Mouse (Mus musculus): Measurements from ENCODE around the gene Scg2. TPM values are rescaled to one million over a fixed set of nuclear protein-coding genes. Genes with fewer than 3 reads are reported as not detected.

Scg2 gene
- total RNA-seq (2014; fragmentation: Nextera tagmentation) (not detected in 2 replicates), total RNA-seq (2017) (not detected in 2 replicates)

DNA sequence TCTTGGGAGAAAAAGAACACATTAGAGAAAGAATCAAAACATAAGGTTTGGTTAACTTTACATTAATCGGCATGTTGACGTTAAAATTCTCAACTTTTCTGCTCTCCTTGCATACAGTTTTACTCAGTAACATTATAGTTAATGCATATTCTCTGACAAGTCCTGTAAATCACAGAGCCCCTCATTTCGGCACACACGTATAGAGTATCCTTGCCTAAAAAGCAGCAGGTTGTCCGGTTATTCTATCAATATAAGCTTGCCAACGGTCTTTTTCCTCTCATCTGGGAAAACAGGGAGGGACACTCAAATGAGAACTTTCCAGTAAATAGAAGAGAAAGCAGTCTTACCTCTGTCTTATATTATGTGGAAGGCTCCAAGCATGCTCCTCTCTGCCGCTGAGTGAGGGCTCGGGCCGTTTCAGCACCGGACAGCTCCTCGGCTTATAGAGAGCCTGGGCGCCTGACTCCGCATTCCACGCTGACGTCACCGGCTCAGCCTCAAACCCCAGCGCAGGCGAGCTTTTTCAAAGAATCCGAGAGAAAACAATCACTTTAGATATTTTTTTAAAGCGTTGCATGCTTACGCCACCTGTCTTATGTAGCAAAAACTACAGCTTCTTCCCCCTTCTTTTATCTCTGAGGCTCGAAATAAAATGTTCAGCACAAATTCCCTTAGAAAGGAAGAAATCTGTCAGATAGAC lies at the start of gene Scg2:
Scg2 (minus strand) TSS at position 512 of the 700 bp plus-strand sequence.
- ATAC-seq (replicated peaks; ENCODE audit: low FRiP score, low TSS enrichment, poor library complexity, severe bottlenecking) = peak; percentile 94

DNA sequence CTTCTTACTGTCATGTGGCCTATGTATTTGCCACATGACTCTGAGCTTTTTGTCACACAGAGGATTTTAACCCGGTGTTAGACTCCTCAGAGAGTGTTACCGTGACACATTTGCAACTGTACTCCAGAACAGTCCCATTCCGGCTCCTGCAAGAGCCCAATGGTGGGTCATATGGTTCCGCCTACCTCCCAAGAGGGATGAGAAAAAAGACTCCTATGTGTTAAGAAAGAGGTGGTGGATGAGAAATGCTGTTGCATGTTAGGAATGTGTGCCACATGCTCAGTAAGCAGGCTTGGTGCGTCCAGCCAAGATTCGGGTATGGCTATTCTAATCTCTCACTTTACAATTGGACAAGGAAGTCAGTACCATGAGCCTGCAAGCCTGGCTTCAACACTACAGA lies 45.6 kb upstream of the Scg2 start:
- no peak for ATAC-seq (replicated peaks; ENCODE audit: low FRiP score, low TSS enrichment, poor library complexity, severe bottlenecking)

DNA sequence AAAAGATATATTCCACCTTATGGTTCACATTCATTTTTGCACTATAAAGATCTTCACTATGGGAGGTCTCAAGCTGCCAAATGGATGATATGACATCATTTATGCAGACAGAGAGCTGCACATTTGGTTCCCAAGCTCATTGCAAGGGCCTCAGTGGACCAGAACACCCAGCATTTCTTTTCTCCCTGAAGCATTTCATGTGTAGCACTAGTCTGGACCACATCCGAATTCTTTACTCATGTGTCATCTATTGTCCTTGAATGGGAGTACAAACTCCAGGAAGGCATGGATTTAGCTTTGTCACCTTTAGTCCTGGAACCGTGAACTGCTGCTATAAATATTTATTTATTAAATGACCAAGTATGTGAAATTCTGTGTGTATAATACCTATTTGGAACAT lies 30.9 kb upstream of the Scg2 start:
- ATAC-seq (replicated peaks; ENCODE audit: low FRiP score, low TSS enrichment, poor library complexity, severe bottlenecking) = no peak

DNA sequence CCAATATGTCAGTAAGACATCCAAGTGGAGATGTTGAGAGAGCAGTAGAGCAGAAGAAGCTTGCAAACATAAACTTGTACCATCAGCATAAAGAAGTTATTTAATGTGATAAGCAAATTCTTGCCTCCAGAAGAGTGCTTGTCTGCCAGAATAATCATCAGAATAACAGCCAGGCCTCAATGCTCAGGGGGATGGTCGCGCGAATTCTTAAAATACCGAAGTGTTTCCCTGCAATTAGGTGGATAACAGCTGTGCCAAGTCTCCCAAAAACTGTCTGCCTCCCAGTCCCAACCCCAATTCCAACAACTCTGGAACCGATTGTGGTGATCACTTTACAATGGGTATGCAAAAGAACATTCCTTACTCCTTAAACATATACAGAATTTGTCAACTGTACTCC lies 30.0 kb upstream of the Scg2 start:
- no peak for ATAC-seq (replicated peaks; ENCODE audit: low FRiP score, low TSS enrichment, poor library complexity, severe bottlenecking)

- no peak for ATAC-seq (replicated peaks; ENCODE audit: low FRiP score, low TSS enrichment, poor library complexity, severe bottlenecking)
Measured at GRCm38 (mm10) chr1:79466585-79466984, 26.7 kb upstream of the Scg2 start.

DNA sequence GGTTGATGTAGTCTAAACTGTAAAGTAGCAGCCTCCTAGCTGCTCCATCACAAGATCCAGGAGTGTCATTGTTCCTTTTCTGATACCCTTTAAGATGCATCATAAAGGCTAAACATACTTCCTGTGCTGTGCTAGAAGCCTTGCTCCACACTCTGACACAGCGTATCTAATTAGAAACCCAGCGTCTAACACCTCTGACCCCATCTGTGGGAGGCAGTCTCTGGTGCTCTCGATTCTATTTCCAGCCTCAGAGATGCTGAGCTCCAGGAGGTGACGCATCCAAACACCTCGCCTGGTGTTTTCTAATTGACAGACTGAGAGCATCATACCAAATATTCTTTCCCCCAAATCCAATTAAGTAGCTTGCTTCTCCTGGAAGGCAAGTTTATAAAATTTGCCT lies 18.6 kb upstream of the Scg2 start:
- ATAC-seq (replicated peaks; ENCODE audit: low FRiP score, low TSS enrichment, poor library complexity, severe bottlenecking) = no peak

GRCm38 (mm10) chr1:79454164-79454563 lies 14.2 kb upstream of the Scg2 start:
- no peak for ATAC-seq (replicated peaks; ENCODE audit: low FRiP score, low TSS enrichment, poor library complexity, severe bottlenecking)

- no peak for ATAC-seq (replicated peaks; ENCODE audit: low FRiP score, low TSS enrichment, poor library complexity, severe bottlenecking)
Measured at GRCm38 (mm10) chr1:79452339-79452738, 12.4 kb upstream of the Scg2 start.

DNA sequence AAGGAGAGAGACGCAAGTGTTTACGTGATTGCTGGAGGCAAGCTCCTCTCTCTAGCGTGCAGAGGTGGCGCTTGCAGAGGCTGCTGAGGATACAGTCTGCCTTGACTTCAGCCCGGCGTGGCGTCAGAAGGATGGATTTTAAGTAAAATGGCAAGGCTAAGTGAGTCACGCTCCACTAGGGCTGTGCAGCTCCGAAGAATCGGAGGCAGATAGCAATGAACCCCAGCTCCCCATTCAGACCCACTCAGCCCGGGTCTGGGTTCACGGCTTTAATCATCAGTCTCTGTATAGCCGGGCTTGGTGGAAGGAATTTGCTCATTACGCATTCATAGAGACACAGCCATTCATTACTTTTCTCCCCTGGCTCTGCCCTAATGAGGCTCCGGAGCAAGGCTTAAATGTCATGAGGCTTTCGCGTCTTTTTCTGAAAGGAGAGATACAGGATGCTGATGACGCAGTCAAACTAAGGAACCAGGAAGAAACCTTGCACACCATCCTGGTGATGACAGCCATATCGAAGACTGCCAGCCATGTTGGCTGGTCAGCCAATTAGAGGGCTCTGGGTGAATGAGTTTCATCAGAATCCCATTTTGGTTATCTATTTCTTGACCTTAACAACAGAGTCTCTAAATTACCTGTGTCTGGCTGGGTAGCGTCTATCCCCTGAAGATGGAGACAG lies 10.6 kb upstream of the Scg2 start:
- no peak for ATAC-seq (replicated peaks; ENCODE audit: low FRiP score, low TSS enrichment, poor library complexity, severe bottlenecking)

DNA sequence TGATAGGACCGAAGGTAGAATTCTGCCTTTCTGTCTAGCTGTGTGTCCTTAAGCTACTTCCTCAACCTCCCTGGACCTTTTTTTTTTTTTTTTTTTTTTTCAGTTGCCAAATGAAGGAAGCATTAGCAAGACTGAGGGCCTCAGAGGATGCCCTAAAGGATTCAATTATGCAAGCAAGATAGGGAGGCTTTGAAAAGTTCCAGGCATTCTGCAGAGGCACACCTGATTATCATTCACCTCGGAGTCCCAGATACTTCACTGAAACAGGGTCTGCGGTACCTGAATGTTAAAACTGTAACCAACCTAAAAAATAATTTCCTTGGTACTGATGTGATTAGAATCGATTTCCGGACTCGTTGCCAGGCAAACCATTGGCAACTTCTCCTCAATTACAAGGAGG lies 10.0 kb upstream of the Scg2 start:
- ATAC-seq (replicated peaks; ENCODE audit: low FRiP score, low TSS enrichment, poor library complexity, severe bottlenecking) = no peak

GRCm38 (mm10) chr1:79445586-79445985 lies 5.7 kb upstream of the Scg2 start:
- ATAC-seq (replicated peaks; ENCODE audit: low FRiP score, low TSS enrichment, poor library complexity, severe bottlenecking) = no peak

DNA sequence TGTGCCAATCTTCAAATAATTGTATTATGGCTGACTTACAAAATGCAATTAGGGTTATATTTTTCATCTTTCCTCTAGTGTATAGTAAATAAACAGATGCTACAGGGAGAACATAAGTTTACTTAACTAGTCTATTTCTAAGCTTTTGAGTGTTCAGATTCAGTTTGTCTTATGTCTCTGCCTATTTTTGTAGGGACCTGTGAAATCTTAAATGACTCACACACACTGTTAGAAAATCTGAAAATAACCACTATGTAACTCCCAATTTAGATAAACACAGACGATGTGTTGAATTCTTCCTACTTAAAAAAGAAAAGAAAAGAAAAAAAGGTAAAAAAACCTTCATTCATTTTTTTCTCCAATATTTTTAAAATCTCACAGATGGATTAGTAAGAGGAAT lies 2.2 kb downstream of the Scg2 start:
- ATAC-seq (replicated peaks; ENCODE audit: low FRiP score, low TSS enrichment, poor library complexity, severe bottlenecking) = no peak

DNA sequence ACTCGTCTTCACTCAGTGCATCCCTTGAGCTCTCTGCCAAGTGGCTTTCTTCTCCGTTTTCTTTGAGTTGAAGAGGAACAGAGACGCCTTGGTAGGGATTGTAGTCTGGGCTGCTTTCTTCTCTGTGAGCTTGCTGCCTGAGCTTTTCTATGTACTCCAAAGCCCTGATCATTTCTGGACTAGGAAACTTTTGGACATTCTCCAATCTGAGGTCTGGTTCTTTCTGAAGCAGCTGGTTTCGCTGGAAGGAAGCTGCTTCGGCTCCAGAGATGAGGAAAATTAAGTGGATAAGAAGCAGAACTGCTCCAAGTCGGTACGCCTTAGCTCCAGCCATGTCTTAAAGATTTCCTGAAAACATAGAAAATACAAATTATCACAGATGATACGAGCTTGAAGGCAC lies 3.2 kb downstream of the Scg2 start:
- no peak for ATAC-seq (replicated peaks; ENCODE audit: low FRiP score, low TSS enrichment, poor library complexity, severe bottlenecking)

- no peak for ATAC-seq (replicated peaks; ENCODE audit: low FRiP score, low TSS enrichment, poor library complexity, severe bottlenecking)
Measured at GRCm38 (mm10) chr1:79429058-79429457, 10.9 kb downstream of the Scg2 start.

- no peak for ATAC-seq (replicated peaks; ENCODE audit: low FRiP score, low TSS enrichment, poor library complexity, severe bottlenecking)
Measured at GRCm38 (mm10) chr1:79415496-79415895, 24.4 kb downstream of the Scg2 start.

- ATAC-seq (replicated peaks; ENCODE audit: low FRiP score, low TSS enrichment, poor library complexity, severe bottlenecking) = no peak
Measured at GRCm38 (mm10) chr1:79406337-79406942, 33.5 kb downstream of the Scg2 start.

DNA sequence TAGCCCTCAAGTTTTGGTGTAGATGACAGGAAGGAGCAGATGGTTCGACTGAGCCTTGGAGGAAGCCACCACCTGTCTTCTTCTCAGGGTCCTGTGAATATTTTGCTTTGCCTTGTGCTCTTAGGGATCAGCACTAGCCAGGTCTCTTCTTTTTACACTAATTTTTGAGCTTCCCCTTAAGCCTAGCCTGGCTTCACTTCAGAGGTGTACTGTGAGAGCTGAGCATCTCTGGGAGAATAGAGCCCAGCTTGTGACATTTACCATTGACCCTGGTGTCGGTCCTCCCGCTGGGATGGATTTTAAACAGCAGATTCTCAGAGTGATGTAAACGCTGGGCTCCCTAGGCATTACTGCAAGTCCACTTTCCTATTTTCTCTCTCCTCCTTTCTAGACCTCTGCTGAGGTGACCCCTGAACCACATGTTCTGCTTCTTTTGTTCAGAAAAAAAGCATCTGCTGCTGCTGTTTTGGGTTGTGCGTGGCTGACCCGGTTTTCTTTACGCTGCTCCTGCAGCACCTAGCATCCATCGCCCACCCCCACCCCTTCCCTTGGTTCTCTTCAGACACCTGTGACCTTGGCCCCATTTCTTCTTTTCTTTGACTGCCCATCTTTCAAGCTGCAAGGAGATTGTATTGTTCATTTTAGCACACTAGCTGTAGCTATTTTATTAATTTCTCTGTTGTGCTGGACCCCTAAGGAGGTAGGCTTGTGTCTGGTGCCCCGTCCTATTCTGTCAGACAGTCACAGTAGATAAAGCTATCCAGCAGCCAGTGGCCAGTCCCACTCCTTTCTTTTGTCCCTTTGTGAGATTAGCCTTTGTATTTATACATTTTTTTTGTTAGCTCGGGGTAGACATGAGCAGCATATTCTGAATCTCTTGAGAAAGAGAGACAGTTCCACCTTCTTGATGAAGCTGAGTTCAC lies 38.6 kb downstream of the Scg2 start:
- no peak for ATAC-seq (replicated peaks; ENCODE audit: low FRiP score, low TSS enrichment, poor library complexity, severe bottlenecking)

GRCm38 (mm10) chr1:79400284-79400683 lies 39.6 kb downstream of the Scg2 start:
- ATAC-seq (replicated peaks; ENCODE audit: low FRiP score, low TSS enrichment, poor library complexity, severe bottlenecking) = no peak

Measured in megakaryocyte-erythroid progenitor cell, adult 5-6 weeks (primary cell).